Mouse (Mus musculus) G1E (cell line): ENCODE data around the gene Pde6d. TPM values are rescaled to one million over a fixed set of nuclear protein-coding genes. Genes with fewer than 3 reads are reported as not detected.

ENCODE experiments used
- ATAC-seq: 2 replicates; pipeline ENCODE4 v1.8.0; 2016; ENCODE audit warnings: mild to moderate bottlenecking; ENCODE audit not compliant: insufficient number of reproducible peaks, poor library complexity, low FRiP score, severe bottlenecking; ENCODE audit errors: extremely low read depth
- DNase-seq: peaks from one replicate; pipeline ENCODE4 v3.0.0; 2012; ENCODE audit warnings: low spot score
- H3K27me3 ChIP-seq: 2 replicates; pipeline ENCODE4 v1.6.1; 2012; ENCODE audit warnings: mild to moderate bottlenecking, low read length, inconsistent platforms; ENCODE audit not compliant: insufficient read depth
- H3K36me3 ChIP-seq: replicated peaks from 2 replicates; pipeline ENCODE3; 2012; ENCODE audit warnings: mild to moderate bottlenecking, inconsistent platforms
- H3K4me1 ChIP-seq: 2 replicates; pipeline ENCODE4 v1.6.1; 2012; ENCODE audit warnings: low read depth, low read length, inconsistent platforms, mixed read lengths; ENCODE audit not compliant: insufficient read depth
- H3K4me3 ChIP-seq: 2 replicates; pipeline ENCODE4 v1.5.1; 2012; ENCODE audit warnings: low read depth, mild to moderate bottlenecking, inconsistent platforms, low read length, moderate library complexity, mixed read lengths
- H3K9me3 ChIP-seq: replicated peaks from 2 replicates; pipeline ENCODE4 v1.6.1; 2012; ENCODE audit warnings: inconsistent platforms
- CTCF ChIP-seq: IDR thresholded peaks from 2 replicates; pipeline ENCODE4 v1.5.1; 2012; ENCODE audit warnings: low read depth, low read length, inconsistent platforms, mixed read lengths
- GATA1 ChIP-seq: IDR thresholded peaks from 2 replicates; pipeline ENCODE4 v1.6.1; 2012; ENCODE audit warnings: borderline replicate concordance, low read length, inconsistent platforms, mixed read lengths
- GATA2 ChIP-seq: IDR thresholded peaks from 2 replicates; pipeline ENCODE4 v1.6.1; 2012; ENCODE audit warnings: low read depth, low read length, inconsistent platforms, borderline replicate concordance
- POLR2AphosphoS5 ChIP-seq: IDR thresholded peaks from 2 replicates; pipeline ENCODE4 v1.6.1; 2012; ENCODE audit warnings: low read depth, low read length, inconsistent platforms; ENCODE audit not compliant: insufficient replicate concordance
- TAL1 ChIP-seq: conservative IDR thresholded peaks from 2 replicates; pipeline ENCODE4 v1.6.1; 2012; ENCODE audit warnings: low read depth, low read length, inconsistent platforms, mixed read lengths
- polyA plus RNA-seq: library from polyadenylated mRNA; stranded (reverse); fragments of >175 nt; gene quantifications from 2 replicates; pipeline ENCODE4 v1.2.3, GENCODE M21; 2012
- total RNA-seq, 2 experiments: library from RNA; stranded (forward) in 1 of 2; stranded (reverse) in 1 of 2; fragments of 200-1000 nt in 1 of 2; fragments of >200 nt in 1 of 2; fragmentation: Nextera tagmentation in 1 of 2; gene quantifications; 2 replicates each; pipeline ENCODE4 v1.2.3; 2014 to 2017

Pde6d gene
- total and polyA plus RNA-seq, 3 experiments: 21.8 to 82.7 (median 72.3) TPM

- peaks cover 9% of the 10 kb centered on the region for H3K36me3 ChIP-seq
- ATAC-seq (no peak), DNase-seq (no peak)
- H3K9me3 ChIP-seq: no peaks in the 10 kb centered on the region
- H3K4me3 ChIP-seq: no peak overlapping the region
- TF ChIP-seq TAL1 (no peak), GATA1 (no peak), POLR2AphosphoS5 (no peak), CTCF (no peak), GATA2 (no peak)
- H3K4me1 ChIP-seq: peaks cover 46% of the 10 kb centered on the region
- no peaks in the 10 kb centered on the region for H3K27me3 ChIP-seq
These were observed 88.6 kb downstream of the Pde6d start for GRCm38 (mm10) chr1:86493783-86494182.

Other genes with a start within 250 kb of the Pde6d start
- gene Ncl, start 223.2 kb downstream of the Pde6d start, total RNA-seq (2014; fragmentation: Nextera tagmentation): 1,241 and 1,318 TPM in 2 replicates
- 259 and 387 TPM in 2 replicates for gene Ncl, start 223.2 kb downstream of the Pde6d start, total RNA-seq (2017)
- 2,119 and 2,262 TPM in 2 replicates for gene Ncl, start 223.2 kb downstream of the Pde6d start, polyA plus RNA-seq
- not detected in 2 replicates for gene Nmur1, start 156.4 kb downstream of the Pde6d start, total RNA-seq (2014; fragmentation: Nextera tagmentation)
- not detected in 2 replicates for gene Nmur1, start 156.4 kb downstream of the Pde6d start, total RNA-seq (2017)
- not detected in 2 replicates for gene Nmur1, start 156.4 kb downstream of the Pde6d start, polyA plus RNA-seq
- not detected in 2 replicates for gene Tex44, start 156.3 kb downstream of the Pde6d start, total RNA-seq (2014; fragmentation: Nextera tagmentation)
- gene Tex44, start 156.3 kb downstream of the Pde6d start, total RNA-seq (2017): 0.16 and 0.17 TPM in 2 replicates
- not detected in 2 replicates for gene Tex44, start 156.3 kb downstream of the Pde6d start, polyA plus RNA-seq
- gene Ptma, start 55.9 kb downstream of the Pde6d start, total RNA-seq (2014; fragmentation: Nextera tagmentation): 2,671 and 3,097 TPM in 2 replicates
- 4,796 and 5,087 TPM in 2 replicates for gene Ptma, start 55.9 kb downstream of the Pde6d start, total RNA-seq (2017)
- 14,052 and 14,774 TPM in 2 replicates for gene Ptma, start 55.9 kb downstream of the Pde6d start, polyA plus RNA-seq
- gene Cops7b, start 275 bp upstream of the Pde6d start, total RNA-seq (2014; fragmentation: Nextera tagmentation): 16.9 and 33.6 TPM in 2 replicates
- gene Cops7b, start 275 bp upstream of the Pde6d start, total RNA-seq (2017): 29.1 and 29.3 TPM in 2 replicates
- 43.8 and 47.6 TPM in 2 replicates for gene Cops7b, start 275 bp upstream of the Pde6d start, polyA plus RNA-seq
- not detected in 2 replicates for gene Nppc, start 87.9 kb upstream of the Pde6d start, total RNA-seq (2014; fragmentation: Nextera tagmentation)
- not detected in 2 replicates for gene Nppc, start 87.9 kb upstream of the Pde6d start, total RNA-seq (2017)
- not detected in 2 replicates for gene Nppc, start 87.9 kb upstream of the Pde6d start, polyA plus RNA-seq
- gene Dis3l2, start 121.2 kb upstream of the Pde6d start, total RNA-seq (2014; fragmentation: Nextera tagmentation): 31.5 and 32.5 TPM in 2 replicates
- 41.8 and 44.3 TPM in 2 replicates for gene Dis3l2, start 121.2 kb upstream of the Pde6d start, total RNA-seq (2017)
- 9.2 and 11.6 TPM in 2 replicates for gene Dis3l2, start 121.2 kb upstream of the Pde6d start, polyA plus RNA-seq